Mouse (Mus musculus): ENCODE results near the gene Gmps.
A peak's percentile ranks its signal among the peaks of the same experiment; 100 is the strongest.

- TF ChIP-seq MAFK (IDR thresholded peaks at IDR 0.05; ENCODE audit: insufficient read depth, low read depth, low read length) (no peak), ZNF384 (IDR thresholded peaks at IDR 0.05; ENCODE audit: low read depth, low read length) (peak; percentile 31; the same call in 1 of the 2 replicates), HCFC1 (IDR thresholded peaks at IDR 0.05; ENCODE audit: borderline replicate concordance, insufficient read depth, low read length) (no peak), ZC3H11A (IDR thresholded peaks at IDR 0.05; ENCODE audit: borderline replicate concordance, low read depth, low read length) (peak; percentile 69; the same call in 1 of the 2 replicates)
These were observed 64.2 kb downstream of the Gmps start for GRCm38 (mm10) chr3:64039818-64040784.

All from ES-E14 (cell line).